Mouse (Mus musculus) right cerebral cortex, postnatal 36 days (tissue): ENCODE data around the gene Zyx.

Experiments used
- DNase-seq, 2 experiments: peaks; one replicate each; pipeline ENCODE4 v3.0.0; 2022; ENCODE audit warnings: low spot score in 2 of 2, mixed read lengths in 1 of 2

Zyx gene

DNA sequence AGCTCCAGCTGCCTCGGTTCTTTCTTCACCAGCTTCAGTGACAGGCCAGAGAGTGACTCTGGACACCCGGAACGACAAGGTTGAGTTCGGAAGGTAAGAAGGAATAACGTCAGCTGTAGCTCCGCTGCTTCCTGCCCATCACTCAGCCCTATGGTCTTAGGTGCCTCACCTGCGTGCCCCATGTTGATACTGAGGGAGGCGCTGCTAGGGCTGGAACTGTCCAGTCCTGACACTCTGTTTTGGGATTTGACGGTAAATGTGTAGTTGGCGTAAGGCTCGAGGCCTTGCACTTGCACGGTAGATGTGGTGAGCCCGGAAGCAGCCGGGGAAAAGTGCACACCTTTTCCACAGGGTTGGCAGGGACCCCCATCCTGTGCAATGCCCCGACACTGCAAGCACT, 15.2 kb downstream of the Zyx start:
- DNase-seq = no peak

- no peak for DNase-seq
Observed at GRCm38 (mm10) chr6:42365215-42365614, 15.8 kb downstream of the Zyx start.

- no peak for DNase-seq
Observed at GRCm38 (mm10) chr6:42369870-42370269, 20.4 kb downstream of the Zyx start.

GRCm38 (mm10) chr6:42370630-42371363, 21.4 kb downstream of the Zyx start:
- DNase-seq = no peak

- no peak for DNase-seq
Observed at GRCm38 (mm10) chr6:42372001-42372400, 22.6 kb downstream of the Zyx start.

GRCm38 (mm10) chr6:42372421-42372815, 23.0 kb downstream of the Zyx start:
- no peak for DNase-seq

DNA sequence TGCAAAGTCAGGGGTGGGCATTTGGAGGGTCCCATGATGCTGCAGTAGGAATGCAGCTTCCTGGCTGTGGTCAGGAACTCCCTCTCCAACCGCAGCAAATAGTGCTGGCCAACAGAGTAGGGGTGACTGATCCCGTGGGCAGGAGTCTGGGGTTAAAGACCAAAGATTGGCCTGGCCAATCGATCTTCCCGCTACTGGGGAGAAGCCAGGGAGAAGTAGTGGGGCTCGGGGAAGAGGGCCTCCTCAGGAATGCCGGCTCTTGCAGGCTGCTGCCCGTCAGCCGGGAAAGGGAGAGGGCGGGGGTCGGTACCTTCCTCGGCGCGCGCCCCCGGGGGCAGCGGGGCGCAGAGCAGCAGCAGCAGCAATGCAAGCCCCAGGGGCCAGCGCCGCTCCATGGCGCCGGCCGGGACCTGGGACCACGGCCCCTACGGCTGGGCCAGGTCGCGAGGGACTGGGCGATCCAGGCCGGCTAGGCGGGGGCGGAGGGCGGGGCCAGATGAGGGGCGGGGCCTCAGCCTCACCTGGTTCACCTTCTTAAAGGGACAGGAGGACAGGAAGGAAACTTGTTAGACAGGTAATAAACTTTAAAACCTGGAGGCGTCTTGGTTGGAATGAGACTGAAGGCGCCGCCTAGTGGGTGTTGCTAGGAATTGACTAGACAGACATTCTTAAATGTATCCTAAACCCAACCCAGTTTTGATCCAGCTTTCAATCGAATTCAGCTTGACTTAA, 23.6 kb downstream of the Zyx start, which contains the start of gene Epha1:
Gene Epha1, minus strand, starts transcription at position 453 of the 732 bp plus-strand sequence.
- DNase-seq = no peak

DNA sequence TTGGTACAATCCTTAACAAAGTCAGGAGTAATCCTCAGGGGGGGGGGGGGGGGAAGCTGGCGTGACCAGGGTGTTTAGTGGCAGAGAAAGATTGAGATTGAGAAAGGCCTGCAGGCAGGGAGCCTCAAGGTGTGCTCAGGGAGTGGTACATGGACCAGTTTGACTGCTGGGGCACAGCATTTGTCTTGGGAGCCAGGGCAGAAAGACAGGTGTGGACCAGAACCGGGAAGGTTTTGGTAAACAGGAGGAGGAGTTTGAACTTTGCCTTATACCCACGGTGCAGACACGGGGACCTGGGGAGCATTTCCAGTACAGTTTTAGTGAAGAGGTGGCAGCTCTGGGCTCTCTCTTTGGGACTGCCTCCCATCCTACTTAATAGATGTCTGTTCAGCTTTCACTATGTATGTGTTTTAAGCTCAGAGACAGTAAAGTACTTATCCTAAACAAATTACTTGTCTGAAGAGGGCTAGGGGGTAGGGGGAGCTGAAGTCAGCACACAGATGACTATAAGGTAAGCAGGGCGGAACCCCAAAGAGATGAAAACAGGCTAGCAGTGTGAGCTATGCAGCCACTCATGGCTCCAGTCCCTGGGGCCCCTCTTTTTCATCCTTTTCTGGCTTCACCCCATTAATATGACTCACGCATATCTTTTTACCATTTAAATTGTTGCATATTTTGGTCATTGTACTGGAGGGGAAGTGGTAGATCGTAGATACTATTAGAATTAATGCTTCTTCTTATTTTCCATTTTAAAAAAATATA, 24.4 kb downstream of the Zyx start:
- DNase-seq = no peak

- no peak for DNase-seq
Observed at GRCm38 (mm10) chr6:42374701-42375100, 25.3 kb downstream of the Zyx start.

- no peak for DNase-seq
Observed at GRCm38 (mm10) chr6:42375131-42375530, 25.7 kb downstream of the Zyx start.

- no peak for DNase-seq
Observed at GRCm38 (mm10) chr6:42376016-42376415, 26.6 kb downstream of the Zyx start.

DNA sequence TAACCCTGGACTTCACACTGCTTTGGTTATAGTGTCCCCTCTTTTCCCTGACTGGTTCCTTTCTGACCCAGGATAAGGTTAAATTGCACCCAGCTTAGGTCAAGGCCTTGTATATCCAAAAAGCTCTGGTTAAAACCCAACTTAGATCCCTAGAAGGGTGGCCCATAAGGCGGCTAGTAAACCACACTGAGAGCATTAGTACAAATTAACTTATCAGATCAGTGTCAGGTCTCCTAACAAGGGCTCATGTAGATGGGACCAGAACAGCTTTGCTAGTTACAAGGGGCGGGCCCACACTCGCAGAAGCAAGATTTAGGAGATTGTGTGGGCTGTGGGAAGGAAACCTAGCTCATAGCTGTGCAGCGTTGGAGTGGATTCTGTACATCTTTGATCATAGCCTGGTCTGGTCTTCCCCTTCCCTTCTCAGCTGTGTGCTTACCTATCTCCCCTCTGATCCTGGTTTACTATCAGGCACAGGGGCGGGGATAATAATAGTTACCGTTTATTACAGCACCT, 27.1 kb downstream of the Zyx start:
- DNase-seq = no peak

GRCm38 (mm10) chr6:42377280-42377679, 27.9 kb downstream of the Zyx start:
- no peak for DNase-seq

GRCm38 (mm10) chr6:42379551-42379950, 30.1 kb downstream of the Zyx start:
- DNase-seq = no peak

DNA sequence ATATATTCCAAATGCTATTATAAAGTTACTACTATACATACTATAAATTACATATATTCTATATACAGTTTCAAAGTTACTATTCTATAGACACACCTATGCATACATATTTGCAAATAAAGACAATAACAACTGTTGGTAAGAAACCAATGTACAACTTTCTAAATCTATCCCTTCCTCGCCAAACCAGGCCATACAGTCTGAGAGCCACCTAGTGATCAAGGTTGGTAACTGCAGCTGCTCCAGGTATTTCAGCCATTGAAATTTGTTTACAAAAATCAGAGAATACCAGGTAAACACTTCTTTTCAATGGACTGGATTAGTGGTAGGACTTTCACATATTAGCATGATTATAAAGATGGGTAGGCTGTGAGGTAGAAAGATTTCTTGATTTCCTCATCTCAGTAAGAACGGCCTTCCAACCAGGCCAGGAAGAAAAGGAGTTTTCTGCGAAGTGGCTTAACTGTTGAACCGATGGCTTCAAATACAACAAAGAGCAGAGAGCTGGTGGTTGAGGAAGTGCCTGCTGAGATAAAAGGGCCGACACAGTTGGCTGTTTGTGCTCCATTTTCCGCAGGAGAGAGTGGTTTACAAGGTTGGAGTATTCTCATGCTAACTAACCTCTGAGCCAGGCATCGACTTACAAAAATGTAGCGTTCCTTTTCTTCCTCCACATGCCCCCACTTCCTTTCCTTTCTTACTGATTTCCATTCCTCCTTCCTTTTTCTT, 31.1 kb downstream of the Zyx start:
- DNase-seq = no peak

- DNase-seq = no peak
Observed at GRCm38 (mm10) chr6:42381221-42381620, 31.8 kb downstream of the Zyx start.

DNA sequence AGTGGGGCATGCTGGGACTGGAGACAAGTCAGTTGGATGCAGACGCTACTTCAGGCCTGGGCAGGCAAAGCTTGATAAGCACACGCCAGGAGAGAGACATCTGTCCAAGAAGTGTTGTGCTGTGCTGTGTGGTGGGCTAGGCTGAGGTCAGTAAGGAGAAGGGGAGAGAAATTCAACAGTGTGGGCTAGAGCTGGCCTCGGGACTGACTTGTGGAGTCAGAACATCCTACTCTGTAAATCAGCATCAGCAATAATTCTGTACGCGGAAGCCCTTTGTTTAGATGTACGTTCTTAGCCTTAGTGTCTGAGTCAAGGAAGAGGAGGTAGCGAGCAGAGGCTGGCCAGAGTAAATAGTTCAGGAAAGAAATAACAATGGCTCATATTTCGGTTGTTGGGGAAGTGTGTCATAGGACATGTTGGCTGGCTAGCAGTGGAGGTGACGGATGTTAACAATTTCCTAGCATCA, 32.5 kb downstream of the Zyx start:
- DNase-seq = no peak

- DNase-seq = no peak
Observed at GRCm38 (mm10) chr6:42383360-42383759, 33.9 kb downstream of the Zyx start.

- no peak for DNase-seq
Observed at GRCm38 (mm10) chr6:42385635-42386034, 36.2 kb downstream of the Zyx start.

DNA sequence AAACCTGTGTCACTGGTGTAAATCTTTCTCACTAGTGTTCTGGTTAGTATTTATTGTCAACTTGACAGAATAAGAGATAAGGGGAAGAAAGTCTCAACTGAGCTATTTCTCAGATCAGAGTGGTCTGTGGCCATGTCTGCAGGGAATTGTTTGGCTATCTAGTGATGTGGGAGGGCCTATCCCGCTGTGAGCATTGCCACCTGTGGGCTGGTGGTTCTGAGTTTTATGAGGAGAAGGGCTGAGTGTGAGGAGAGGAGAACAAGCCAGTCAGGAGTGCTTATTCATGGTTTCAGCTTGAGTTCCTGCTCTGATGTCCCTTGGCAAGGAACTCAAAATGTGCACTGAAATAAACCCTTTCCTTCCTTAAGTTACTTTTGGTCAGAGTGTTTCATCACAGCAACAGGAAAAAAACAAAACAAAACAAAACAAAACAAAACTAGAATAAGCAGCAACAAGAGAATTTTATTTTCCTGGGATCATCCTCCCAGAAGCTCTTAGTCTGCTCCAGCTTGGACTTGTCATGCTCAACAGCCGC, 42.4 kb downstream of the Zyx start:
- DNase-seq = no peak
